Mouse (Mus musculus) heart, postnatal 0 days (tissue): ENCODE measurements at regions not wholly inside any gene's neighbourhood (a gene's known extent, or its start where the extent isn't known, plus 50 kb on each side); places are given as distances from the start of the nearest gene placed in this dataset.

Experiments
- ATAC-seq: fragments of 200-750 bp; cut with Nextera tagmentation; 2 replicates; pipeline ENCODE4 v1.8.0; 2017; ENCODE audit warnings: low read depth, moderate number of reproducible peaks, moderate library complexity; ENCODE audit not compliant: insufficient read depth
- DNase-seq: peaks from one replicate; pipeline ENCODE4 v3.0.0-alpha.2; 2016; ENCODE audit warnings: low spot score
- H3K27ac ChIP-seq: fragments of 300-500 bp; sonication (generic); 2 replicates; pipeline ENCODE4 v1.5.1; 2014; ENCODE audit warnings: low read depth, mild to moderate bottlenecking
- H3K27me3 ChIP-seq: fragments of 300-500 bp; sonication (generic); 2 replicates; pipeline ENCODE4 v1.6.1; 2014; ENCODE audit warnings: low read length, mixed read lengths; ENCODE audit not compliant: control insufficient read depth, insufficient read depth
- H3K36me3 ChIP-seq: fragments of 300-500 bp; sonication (generic); replicated peaks from 2 replicates; pipeline ENCODE4 v1.6.1; 2014; ENCODE audit warnings: low read length, mixed read lengths; ENCODE audit not compliant: control insufficient read depth, insufficient read depth
- H3K4me1 ChIP-seq: fragments of 300-500 bp; sonication (generic); 2 replicates; pipeline ENCODE4 v1.6.1; 2014; ENCODE audit warnings: antibody characterized with exemption; ENCODE audit not compliant: control insufficient read depth, insufficient read depth
- H3K4me2 ChIP-seq: fragments of 300-500 bp; sonication (generic); 2 replicates; pipeline ENCODE4 v1.6.1; 2014; ENCODE audit warnings: low read depth, mild to moderate bottlenecking, low read length, moderate library complexity
- H3K4me3 ChIP-seq: fragments of 300-500 bp; sonication (generic); 2 replicates; pipeline ENCODE4 v1.5.1; 2014; ENCODE audit warnings: low read depth, low read length
- H3K9ac ChIP-seq: fragments of 300-500 bp; sonication (generic); replicated peaks from 2 replicates; pipeline ENCODE4 v1.6.1; 2014; ENCODE audit warnings: low read depth, low read length, mixed read lengths
- H3K9me3 ChIP-seq: fragments of 300-500 bp; sonication (generic); replicated peaks from 2 replicates; pipeline ENCODE4 v1.6.1; 2016; ENCODE audit warnings: low read length; ENCODE audit not compliant: control insufficient read depth
- CTCF ChIP-seq: IDR thresholded peaks from 2 replicates; pipeline ENCODE4 v1.5.1; 2016; ENCODE audit warnings: antibody characterized with exemption, control low read depth, low read depth
- EP300 ChIP-seq: IDR thresholded peaks from 2 replicates; pipeline ENCODE4 v1.6.1; 2016; ENCODE audit warnings: antibody characterized with exemption, low read depth
- WGBS: fragments of 180-500 bp; shearing (Covaris S2); extraction: QIAGEN DNeasy Blood & Tissue Kit; methylation state at CpG from one replicate; pipeline ENCODE4 v1.1.7; 2014; 5-methylcytosine and 5-hydroxymethylcytosine counted together

DNA sequence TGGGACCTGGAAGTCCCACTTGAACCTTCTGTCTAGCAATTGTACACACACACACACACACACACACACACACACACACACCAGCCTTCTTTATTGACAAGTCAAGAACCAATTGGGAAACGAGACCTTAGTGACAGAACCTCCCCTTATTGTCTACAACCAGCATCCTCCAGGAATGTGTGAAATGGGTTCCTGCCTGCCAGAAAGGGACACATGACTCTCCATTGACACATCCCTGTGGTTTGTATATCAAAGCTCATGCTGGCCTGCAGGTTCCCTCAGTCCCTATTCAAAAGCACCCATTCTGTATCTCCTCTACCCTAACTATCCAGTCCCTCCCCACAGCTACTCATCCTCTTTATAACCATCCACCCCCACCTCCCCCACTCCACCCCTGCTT, 202.4 kb downstream of the Xxylt1 start:
- H3K4me3 ChIP-seq, result no peak overlapping the region
- H3K9ac ChIP-seq, result no peak overlapping the region
- 67% methylated on average over 1 of the region's 1 CpGs for WGBS
- H3K36me3 ChIP-seq, result no peaks in the 10 kb centered on the region
- H3K9me3 ChIP-seq, result no peaks in the 10 kb centered on the region
- H3K27ac ChIP-seq, result no peak overlapping the region
- H3K4me2 ChIP-seq, result no peak overlapping the region
- no peak for ATAC-seq
- no peak for DNase-seq
- TF ChIP-seq EP300, result no peak
- TF ChIP-seq CTCF, result no peak
- no peaks in the 10 kb centered on the region for H3K27me3 ChIP-seq
- no peaks in the 10 kb centered on the region for H3K4me1 ChIP-seq

DNA sequence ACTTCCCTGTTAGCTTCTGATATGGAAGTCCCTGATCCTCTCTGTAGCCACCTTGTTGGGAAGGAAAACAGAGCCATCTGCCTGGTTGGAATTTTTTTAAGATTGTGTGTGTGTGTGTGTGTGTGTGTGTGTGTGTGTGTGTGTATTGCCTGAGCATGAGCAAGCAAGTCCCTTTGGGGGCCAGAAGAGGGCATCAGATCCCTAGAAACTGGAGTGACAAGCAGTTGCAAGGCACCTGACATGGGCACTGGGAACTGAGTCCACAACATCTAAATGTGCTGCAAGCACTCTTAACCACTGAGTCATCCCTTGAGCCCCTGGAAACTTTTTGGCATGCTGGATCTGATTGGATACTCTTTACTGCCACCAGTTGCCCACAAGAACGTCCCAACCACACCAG, 201.4 kb downstream of the Xxylt1 start:
- H3K27ac ChIP-seq, result no peak overlapping the region
- H3K36me3 ChIP-seq, result no peaks in the 10 kb centered on the region
- no peaks in the 10 kb centered on the region for H3K27me3 ChIP-seq
- H3K4me2 ChIP-seq, result no peak overlapping the region
- H3K4me1 ChIP-seq, result no peaks in the 10 kb centered on the region
- no peak for TF ChIP-seq EP300
- TF ChIP-seq CTCF, result no peak
- ATAC-seq (no peak), DNase-seq (no peak)
- H3K9ac ChIP-seq, result no peak overlapping the region
- no peak overlapping the region for H3K4me3 ChIP-seq
- H3K9me3 ChIP-seq, result no peaks in the 10 kb centered on the region
- 76% methylated on average over 1 of the region's 1 CpGs for WGBS

DNA sequence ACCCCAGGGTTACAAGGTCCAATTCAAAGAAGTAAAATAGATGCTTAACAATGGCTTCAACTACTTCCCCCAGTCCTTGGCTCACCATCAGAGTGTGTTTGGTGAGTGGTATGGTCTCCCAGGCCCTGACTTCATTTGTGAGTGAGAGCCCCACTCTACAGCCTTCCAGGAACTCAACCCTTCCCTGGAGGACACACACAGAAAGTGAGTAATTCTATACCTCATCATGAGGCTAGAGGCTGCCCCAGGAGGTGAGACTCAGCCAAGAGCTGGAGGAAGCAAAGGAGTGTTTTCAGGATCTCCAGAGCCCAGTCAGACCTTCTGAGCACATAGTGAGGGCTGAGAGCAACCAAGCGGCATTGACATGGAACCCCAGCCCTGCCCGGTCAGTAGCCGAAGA, 200.6 kb downstream of the Xxylt1 start:
- DNase-seq (no peak), ATAC-seq (no peak)
- 96% methylated on average over 3 of the region's 3 CpGs for WGBS
- Histone ChIP-seq H3K27ac (no peak overlapping the region), H3K4me2 (no peak overlapping the region), H3K27me3 (no peaks in the 10 kb centered on the region), H3K9ac (no peak overlapping the region), H3K36me3 (no peaks in the 10 kb centered on the region), H3K9me3 (no peaks in the 10 kb centered on the region), H3K4me3 (no peak overlapping the region), H3K4me1 (no peaks in the 10 kb centered on the region)
- TF ChIP-seq EP300, result no peak
- TF ChIP-seq CTCF, result no peak

DNA sequence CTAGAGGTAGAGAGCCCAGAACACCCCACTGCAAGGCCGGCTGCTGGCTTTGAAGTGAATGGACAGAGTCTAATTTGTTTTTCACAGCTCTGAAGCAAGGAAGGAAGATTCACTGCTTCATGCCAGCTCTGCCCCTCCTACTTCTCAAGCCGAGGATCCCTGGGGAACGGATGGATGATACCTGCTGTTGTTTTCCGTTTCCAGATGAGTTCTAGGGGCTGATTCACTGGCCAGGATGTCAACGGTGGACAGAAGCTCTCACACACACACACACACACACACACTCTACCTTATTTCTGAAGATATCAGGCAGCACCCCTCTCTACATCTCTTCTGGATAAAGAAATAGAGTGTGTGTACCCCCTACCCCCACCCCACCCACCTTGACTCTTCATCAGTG, 200.0 kb downstream of the Xxylt1 start:
- H3K36me3 ChIP-seq, result no peaks in the 10 kb centered on the region
- no peaks in the 10 kb centered on the region for H3K27me3 ChIP-seq
- ATAC-seq, result no peak
- 60% methylated on average over 5 of the region's 5 CpGs for WGBS
- no peak overlapping the region for H3K4me2 ChIP-seq
- no peaks in the 10 kb centered on the region for H3K9me3 ChIP-seq
- no peak overlapping the region for H3K4me3 ChIP-seq
- TF ChIP-seq EP300 (no peak), CTCF (no peak)
- no peak overlapping the region for H3K9ac ChIP-seq
- no peaks in the 10 kb centered on the region for H3K4me1 ChIP-seq
- no peak for DNase-seq
- H3K27ac ChIP-seq, result no peak overlapping the region

DNA sequence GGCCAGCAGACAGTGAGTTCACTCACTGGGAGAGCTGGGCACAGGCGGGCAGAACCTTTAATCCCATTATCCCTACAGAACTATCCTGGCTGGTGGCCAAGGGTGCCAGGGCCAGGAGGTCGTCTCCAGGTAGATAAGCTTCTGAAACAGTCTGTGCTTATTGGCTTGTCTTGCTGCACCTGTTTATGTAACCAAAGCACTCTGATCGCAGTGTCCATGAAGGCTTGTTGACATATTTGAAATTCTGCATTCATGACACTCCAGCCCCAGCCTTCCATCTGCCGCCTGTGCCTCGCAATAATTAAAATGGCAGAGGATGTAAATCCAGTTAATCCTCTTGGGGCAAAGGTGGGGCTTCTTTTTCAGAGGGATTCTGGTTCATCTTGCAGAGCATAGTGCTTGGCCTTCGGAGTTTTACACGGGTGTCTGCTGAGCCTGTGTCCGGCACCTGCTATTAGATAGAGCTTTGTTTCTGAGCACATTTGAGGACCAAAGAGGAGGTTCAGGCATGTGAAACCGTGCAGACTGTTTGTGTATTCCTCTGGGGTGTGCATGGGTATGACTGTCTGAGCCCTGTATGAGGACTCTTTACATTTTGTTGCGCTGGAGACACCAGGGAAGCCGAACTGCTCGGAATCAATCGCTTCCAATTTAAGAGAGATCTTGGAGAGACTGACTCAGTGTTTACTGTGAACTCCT, 197.6 kb downstream of the Xxylt1 start:
- DNase-seq (no peak), ATAC-seq (no peak)
- Histone ChIP-seq H3K4me3 (no peak overlapping the region), H3K9me3 (no peaks in the 10 kb centered on the region), H3K27ac (no peak overlapping the region), H3K27me3 (no peaks in the 10 kb centered on the region), H3K4me2 (no peak overlapping the region), H3K4me1 (no peaks in the 10 kb centered on the region), H3K9ac (no peak overlapping the region), H3K36me3 (no peaks in the 10 kb centered on the region)
- TF ChIP-seq EP300 (no peak), CTCF (no peak)
- 64% methylated on average over 13 of the region's 13 CpGs for WGBS

DNA sequence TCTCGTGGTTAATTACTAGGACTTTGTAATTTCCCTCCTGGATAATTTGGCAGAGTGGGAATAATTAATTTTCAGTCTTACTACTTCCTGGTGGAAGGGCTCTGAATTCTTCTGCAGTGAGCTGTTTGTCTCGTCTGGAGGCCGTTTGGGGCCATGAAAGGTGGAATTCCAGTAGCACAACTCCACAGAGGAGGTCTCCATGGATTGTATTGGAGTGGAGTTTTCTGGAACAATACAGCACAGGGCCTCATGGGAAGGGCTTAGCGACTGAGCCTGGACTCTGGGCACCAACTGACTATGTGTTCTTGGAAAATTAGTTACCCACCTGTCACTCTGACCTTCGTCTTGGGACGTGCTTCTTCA, 197.1 kb downstream of the Xxylt1 start:
- TF ChIP-seq CTCF (no peak), EP300 (no peak)
- ATAC-seq (no peak), DNase-seq (no peak)
- Histone ChIP-seq H3K27me3 (no peaks in the 10 kb centered on the region), H3K36me3 (no peaks in the 10 kb centered on the region), H3K4me1 (no peaks in the 10 kb centered on the region), H3K9ac (no peak overlapping the region), H3K27ac (no peak overlapping the region), H3K4me2 (no peak overlapping the region), H3K4me3 (no peak overlapping the region), H3K9me3 (no peaks in the 10 kb centered on the region)
- 62% methylated on average over 6 of the region's 6 CpGs for WGBS
